Mouse (Mus musculus) intestine, postnatal 0 days (tissue): Measurements from ENCODE around the gene Emilin1. TPM values are rescaled to one million over a fixed set of nuclear protein-coding genes. Genes with fewer than 3 reads are reported as not detected.
A peak's percentile ranks its signal among the peaks of the same experiment; 100 is the strongest.

Experiments used
- ATAC-seq: fragments of 200-750 bp; cut with Nextera tagmentation; 2 replicates; pipeline ENCODE4 v1.8.0; 2017; ENCODE audit warnings: mild to moderate bottlenecking, moderate TSS enrichment, moderate library complexity
- H3K27ac ChIP-seq: fragments of 300-500 bp; sonication (generic); 2 replicates; pipeline ENCODE4 v1.5.1; 2014; ENCODE audit warnings: mild to moderate bottlenecking, low read depth, low read length, moderate library complexity
- H3K27me3 ChIP-seq: fragments of 300-500 bp; sonication (generic); replicated peaks from 2 replicates; pipeline ENCODE4 v1.6.1; 2014; ENCODE audit warnings: low read length, mixed read lengths; ENCODE audit not compliant: control insufficient read depth, insufficient read depth
- H3K36me3 ChIP-seq: fragments of 300-500 bp; sonication (generic); 2 replicates; pipeline ENCODE4 v1.6.1; 2014; ENCODE audit warnings: mild to moderate bottlenecking, moderate library complexity; ENCODE audit not compliant: control insufficient read depth, insufficient read depth
- H3K4me1 ChIP-seq: fragments of 300-500 bp; sonication (generic); replicated peaks from 2 replicates; pipeline ENCODE4 v1.6.1; 2014; ENCODE audit warnings: antibody characterized with exemption, low read length, mixed read lengths; ENCODE audit not compliant: control insufficient read depth, insufficient read depth
- H3K4me2 ChIP-seq: fragments of 300-500 bp; sonication (generic); replicated peaks from 2 replicates; pipeline ENCODE4 v1.6.1; 2014; ENCODE audit warnings: low read depth, mild to moderate bottlenecking, moderate library complexity
- H3K4me3 ChIP-seq: fragments of 300-500 bp; sonication (generic); 2 replicates; pipeline ENCODE4 v1.5.1; 2014; ENCODE audit warnings: low read depth, low read length
- H3K9ac ChIP-seq: fragments of 300-500 bp; sonication (generic); 2 replicates; pipeline ENCODE4 v1.6.1; 2014; ENCODE audit warnings: mild to moderate bottlenecking, low read depth, low read length
- H3K9me3 ChIP-seq: fragments of 300-500 bp; sonication (generic); 2 replicates; pipeline ENCODE4 v1.6.1; 2016; ENCODE audit warnings: mixed run types; ENCODE audit not compliant: control insufficient read depth
- CTCF ChIP-seq: sonication (generic); IDR thresholded peaks from 2 replicates; pipeline ENCODE4 v1.5.1; 2016; ENCODE audit warnings: low read depth, mild to moderate bottlenecking, control low read depth, antibody characterized with exemption, moderate library complexity
- WGBS: fragments of 180-500 bp; shearing (Covaris S2); extraction: QIAGEN DNeasy Blood & Tissue Kit; methylation state at CpG from one replicate; pipeline ENCODE4 v1.1.7; 2014; 5-methylcytosine and 5-hydroxymethylcytosine counted together
- polyA plus RNA-seq: library from polyadenylated mRNA; unstranded; fragments of >200 nt; fragmentation: Nextera tagmentation; extraction: Ambion mirVana; gene quantifications from 2 replicates; pipeline ENCODE4 v1.2.1, GENCODE M21; 2015

Gene Emilin1
- polyA plus RNA-seq, 1 experiment from 2014 or later, result 63.7 TPM

DNA sequence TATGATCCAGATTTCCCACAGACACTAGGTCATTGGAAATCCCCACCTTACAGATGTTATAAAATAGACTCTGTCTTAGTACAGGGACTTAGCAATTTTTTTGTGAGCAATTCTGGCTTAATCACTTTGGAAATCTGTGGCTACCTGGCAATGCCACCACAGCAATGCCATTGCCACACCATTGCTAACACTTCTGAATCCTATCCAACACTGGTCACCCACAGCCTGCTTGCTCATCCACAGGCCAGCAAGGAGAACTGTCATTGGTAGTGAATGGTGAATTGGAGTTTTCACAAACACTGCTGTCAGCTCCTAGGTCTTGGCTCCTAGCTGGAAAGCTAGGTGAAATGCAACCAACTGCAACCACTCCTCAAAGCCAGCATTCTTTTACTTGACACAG is 2.7 kb upstream of the Emilin1 start:
- H3K36me3 ChIP-seq, result peaks cover 7% of the 10 kb centered on the region
- no peak for TF ChIP-seq CTCF
- no peaks in the 10 kb centered on the region for H3K27me3 ChIP-seq
- H3K4me3 ChIP-seq, result no peak overlapping the region
- H3K9ac ChIP-seq, result no peak overlapping the region
- peaks cover 24% of the 10 kb centered on the region for H3K4me1 ChIP-seq
- H3K27ac ChIP-seq, result peak overlapping the region; percentile 68
- no peaks in the 10 kb centered on the region for H3K9me3 ChIP-seq
- ATAC-seq, result no peak
- H3K4me2 ChIP-seq, result peak overlapping the region; percentile 44

DNA sequence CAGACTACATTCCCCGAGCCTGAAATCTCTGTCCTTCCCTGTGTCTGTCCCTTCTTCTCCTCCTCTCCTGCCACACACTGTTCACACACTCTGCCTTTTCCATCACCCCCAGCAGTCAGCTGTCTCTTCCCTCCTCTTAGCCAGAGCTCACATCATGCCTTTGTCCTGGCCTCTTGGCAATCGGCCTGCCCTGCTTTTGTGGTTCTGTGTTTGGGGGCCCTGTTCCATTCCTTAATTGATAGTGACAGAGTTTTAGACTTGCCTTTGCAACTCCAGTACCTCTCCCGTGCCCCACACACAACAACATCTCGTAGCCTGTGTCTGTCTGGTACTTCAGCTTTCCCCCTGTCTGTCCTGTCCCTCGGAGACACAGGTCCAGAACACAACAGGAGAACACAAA is 1.0 kb upstream of the Emilin1 start:
- H3K4me3 ChIP-seq, result no peak overlapping the region
- TF ChIP-seq CTCF, result no peak
- H3K4me2 ChIP-seq, result no peak overlapping the region
- no peaks in the 10 kb centered on the region for H3K27me3 ChIP-seq
- 60% methylated on average over 5 of the region's 5 CpGs for WGBS
- peak overlapping the region; percentile 75 for H3K27ac ChIP-seq
- peaks cover 24% of the 10 kb centered on the region; the same call in 1 of the 2 replicates for H3K4me1 ChIP-seq
- no peak overlapping the region for H3K9ac ChIP-seq
- H3K9me3 ChIP-seq, result no peaks in the 10 kb centered on the region
- H3K36me3 ChIP-seq, result no peaks in the 10 kb centered on the region; the same call in 1 of the 2 replicates
- ATAC-seq, result no peak

DNA sequence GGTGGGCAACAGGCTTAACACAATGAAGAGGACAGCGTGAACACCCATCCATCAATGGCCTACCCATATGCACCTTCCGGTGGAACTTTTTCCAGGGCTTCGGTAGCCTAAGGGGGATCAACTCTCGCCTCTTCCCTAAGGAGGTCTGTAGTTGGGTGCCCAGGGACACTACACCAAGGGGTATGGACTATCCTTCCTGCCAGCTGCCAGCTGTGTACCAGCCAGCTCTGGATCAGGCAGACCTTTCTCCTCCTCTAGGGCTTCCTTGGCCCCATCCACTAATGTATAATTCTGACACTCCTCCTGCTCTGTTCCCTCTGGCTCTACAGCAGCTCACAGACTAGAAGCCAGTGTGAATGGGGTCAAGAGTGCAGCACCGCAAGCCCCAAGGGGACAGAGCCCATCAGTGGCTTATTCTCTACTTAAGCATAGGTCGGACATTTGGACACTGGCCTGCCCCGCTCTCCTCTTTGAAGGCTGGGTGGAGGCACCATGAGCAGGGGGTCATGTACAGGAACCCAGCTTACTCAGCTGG is 966 bp downstream of the Emilin1 start:
- H3K4me2 ChIP-seq, result peak overlapping the region; percentile 63
- peaks cover 20% of the 10 kb centered on the region for H3K36me3 ChIP-seq
- peak overlapping the region; percentile 75 for H3K27ac ChIP-seq
- H3K4me1 ChIP-seq, result peaks cover 11% of the 10 kb centered on the region; the same call in 1 of the 2 replicates
- H3K4me3 ChIP-seq, result peak overlapping the region; percentile 44
- 57% methylated on average over 7 of the region's 7 CpGs for WGBS
- H3K9me3 ChIP-seq, result no peaks in the 10 kb centered on the region
- ATAC-seq, result no peak
- no peak for TF ChIP-seq CTCF
- no peaks in the 10 kb centered on the region for H3K27me3 ChIP-seq
- peak overlapping the region; percentile 62 for H3K9ac ChIP-seq

DNA sequence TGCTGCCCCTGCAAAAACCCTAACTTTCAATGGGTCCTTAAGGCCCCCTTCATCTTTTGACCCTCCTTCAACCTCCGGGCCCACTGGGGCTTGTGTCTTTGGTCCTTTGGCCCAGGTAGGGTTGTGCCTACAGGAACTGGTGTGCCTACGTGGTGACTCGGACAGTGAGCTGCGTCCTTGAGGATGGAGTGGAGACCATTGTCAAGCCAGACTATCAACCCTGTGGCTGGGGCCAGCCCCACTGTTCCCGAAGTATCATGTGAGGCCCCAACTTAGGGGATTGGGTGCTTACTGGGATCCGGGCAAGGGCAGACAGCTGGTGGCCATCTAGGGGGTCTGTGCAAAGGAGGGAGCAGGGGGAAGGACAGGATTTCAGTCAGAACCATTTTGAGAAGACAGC is 1.6 kb downstream of the Emilin1 start:
- Histone ChIP-seq H3K9ac (peak overlapping the region; percentile 62; the same call in 1 of the 2 replicates), H3K4me1 (peaks cover 11% of the 10 kb centered on the region; the same call in 1 of the 2 replicates), H3K36me3 (peaks cover 25% of the 10 kb centered on the region), H3K27me3 (no peaks in the 10 kb centered on the region), H3K9me3 (no peaks in the 10 kb centered on the region), H3K4me3 (peak overlapping the region; percentile 44), H3K27ac (0 out of 2 replicates have a peak overlapping the region, but pooled peaks have one; percentile 75), H3K4me2 (peak overlapping the region; percentile 63)
- no peak for TF ChIP-seq CTCF
- no peak for ATAC-seq
- 60% methylated on average over 6 of the region's 6 CpGs for WGBS

DNA sequence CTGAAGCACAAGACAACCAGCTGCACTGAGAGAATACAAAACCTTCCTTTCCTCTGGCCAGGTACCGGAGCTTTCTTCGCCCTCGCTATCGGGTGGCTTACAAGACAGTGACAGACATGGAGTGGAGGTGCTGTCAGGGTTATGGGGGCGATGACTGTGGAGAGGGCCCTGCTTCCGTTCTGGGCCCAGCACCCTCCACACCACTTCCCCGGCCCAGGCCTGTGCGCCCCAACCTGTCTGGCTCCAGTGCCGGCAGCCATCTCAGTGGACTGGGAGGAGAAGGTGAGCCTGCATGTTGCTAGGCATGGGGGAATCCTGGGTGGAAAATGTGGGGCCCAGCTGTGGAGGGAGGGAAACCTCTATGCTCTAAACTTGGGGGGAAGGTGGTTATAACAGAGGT is 2.3 kb downstream of the Emilin1 start:
- ATAC-seq, result peak; percentile 0; the same call in 1 of the 2 replicates

DNA sequence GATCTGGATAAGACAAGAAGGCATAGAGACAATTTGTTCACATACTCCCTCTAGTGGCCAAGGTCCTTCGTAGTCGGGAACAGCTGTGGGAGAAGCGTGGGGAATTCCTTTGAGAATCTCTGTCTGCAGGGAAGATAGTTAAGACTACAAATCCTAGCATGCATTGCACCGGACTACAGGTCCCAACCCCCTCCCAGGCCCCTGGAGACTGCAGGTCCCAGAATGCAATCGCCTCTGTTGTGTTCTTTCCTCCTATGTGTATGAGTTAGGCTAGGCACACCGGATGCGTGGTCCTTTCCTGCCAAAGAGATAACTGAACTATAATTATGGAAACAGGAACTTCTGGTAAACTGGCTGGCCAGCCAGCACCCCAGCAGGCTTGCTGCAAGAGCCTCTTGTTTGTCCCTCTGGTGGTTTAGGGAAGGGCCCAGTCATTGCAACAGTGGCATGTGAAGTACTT is 2.8 kb downstream of the Emilin1 start:
- Histone ChIP-seq H3K4me1 (peaks cover 6% of the 10 kb centered on the region; the same call in 1 of the 2 replicates), H3K36me3 (peaks cover 25% of the 10 kb centered on the region), H3K9ac (0 out of 2 replicates have a peak overlapping the region, but pooled peaks have one; percentile 0), H3K27ac (peak overlapping the region; percentile 15; the same call in 1 of the 2 replicates), H3K9me3 (no peaks in the 10 kb centered on the region), H3K4me3 (peak overlapping the region; percentile 44), H3K4me2 (peak overlapping the region; percentile 63), H3K27me3 (no peaks in the 10 kb centered on the region)
- 2% methylated on average over 7 of the region's 7 CpGs for WGBS
- ATAC-seq, result peak; percentile 65
- TF ChIP-seq CTCF, result peak; percentile 81

More for the DNA sequence above, 2.3 kb downstream of the Emilin1 start:
- Histone ChIP-seq H3K4me3 (peak overlapping the region; percentile 44), H3K4me1 (peaks cover 7% of the 10 kb centered on the region; the same call in 1 of the 2 replicates), H3K36me3 (peaks cover 25% of the 10 kb centered on the region), H3K9ac (0 out of 2 replicates have a peak overlapping the region, but pooled peaks have one; percentile 0), H3K4me2 (peak overlapping the region; percentile 63), H3K27me3 (no peaks in the 10 kb centered on the region), H3K27ac (peak overlapping the region; percentile 55), H3K9me3 (no peaks in the 10 kb centered on the region)
- TF ChIP-seq CTCF, result no peak
- WGBS, result 53% methylated on average over 9 of the region's 9 CpGs
